Mouse (Mus musculus) heart, postnatal 0 days (tissue): ENCODE results near the gene Fgd6. TPM values are rescaled to one million over a fixed set of nuclear protein-coding genes. Genes with fewer than 3 reads are reported as not detected.

Experiments
- ATAC-seq: fragments of 200-750 bp; cut with Nextera tagmentation; 2 replicates; pipeline ENCODE4 v1.8.0; 2017; ENCODE audit warnings: low read depth, moderate number of reproducible peaks, moderate library complexity; ENCODE audit not compliant: insufficient read depth
- DNase-seq: peaks from one replicate; pipeline ENCODE4 v3.0.0-alpha.2; 2016; ENCODE audit warnings: low spot score
- H3K27ac ChIP-seq: fragments of 300-500 bp; sonication (generic); 2 replicates; pipeline ENCODE4 v1.5.1; 2014; ENCODE audit warnings: low read depth, mild to moderate bottlenecking
- H3K27me3 ChIP-seq: fragments of 300-500 bp; sonication (generic); 2 replicates; pipeline ENCODE4 v1.6.1; 2014; ENCODE audit warnings: low read length, mixed read lengths; ENCODE audit not compliant: control insufficient read depth, insufficient read depth
- H3K36me3 ChIP-seq: fragments of 300-500 bp; sonication (generic); replicated peaks from 2 replicates; pipeline ENCODE4 v1.6.1; 2014; ENCODE audit warnings: low read length, mixed read lengths; ENCODE audit not compliant: control insufficient read depth, insufficient read depth
- H3K4me1 ChIP-seq: fragments of 300-500 bp; sonication (generic); 2 replicates; pipeline ENCODE4 v1.6.1; 2014; ENCODE audit warnings: antibody characterized with exemption; ENCODE audit not compliant: control insufficient read depth, insufficient read depth
- H3K4me2 ChIP-seq: fragments of 300-500 bp; sonication (generic); 2 replicates; pipeline ENCODE4 v1.6.1; 2014; ENCODE audit warnings: low read depth, mild to moderate bottlenecking, low read length, moderate library complexity
- H3K4me3 ChIP-seq: fragments of 300-500 bp; sonication (generic); 2 replicates; pipeline ENCODE4 v1.5.1; 2014; ENCODE audit warnings: low read depth, low read length
- H3K9ac ChIP-seq: fragments of 300-500 bp; sonication (generic); replicated peaks from 2 replicates; pipeline ENCODE4 v1.6.1; 2014; ENCODE audit warnings: low read depth, low read length, mixed read lengths
- H3K9me3 ChIP-seq: fragments of 300-500 bp; sonication (generic); replicated peaks from 2 replicates; pipeline ENCODE4 v1.6.1; 2016; ENCODE audit warnings: low read length; ENCODE audit not compliant: control insufficient read depth
- CTCF ChIP-seq: IDR thresholded peaks from 2 replicates; pipeline ENCODE4 v1.5.1; 2016; ENCODE audit warnings: antibody characterized with exemption, control low read depth, low read depth
- EP300 ChIP-seq: IDR thresholded peaks from 2 replicates; pipeline ENCODE4 v1.6.1; 2016; ENCODE audit warnings: antibody characterized with exemption, low read depth
- WGBS: fragments of 180-500 bp; shearing (Covaris S2); extraction: QIAGEN DNeasy Blood & Tissue Kit; methylation state at CpG from one replicate; pipeline ENCODE4 v1.1.7; 2014; 5-methylcytosine and 5-hydroxymethylcytosine counted together
- polyA plus RNA-seq: library from polyadenylated mRNA; unstranded; fragments of >200 nt; fragmentation: Nextera tagmentation; extraction: Ambion mirVana; gene quantifications from 2 replicates; pipeline ENCODE4 v1.2.1, GENCODE M21; 2015
- total RNA-seq: library from RNA; depleted of rRNA; stranded (reverse); fragments of >200 nt; gene quantifications from 2 replicates; pipeline ENCODE4 v1.2.3, GENCODE M21; 2014; ENCODE audit warnings: low replicate concordance

Gene Fgd6
- total and polyA plus RNA-seq, 2 experiments from 2014 or later = 1.3 to 2.7 TPM

DNA sequence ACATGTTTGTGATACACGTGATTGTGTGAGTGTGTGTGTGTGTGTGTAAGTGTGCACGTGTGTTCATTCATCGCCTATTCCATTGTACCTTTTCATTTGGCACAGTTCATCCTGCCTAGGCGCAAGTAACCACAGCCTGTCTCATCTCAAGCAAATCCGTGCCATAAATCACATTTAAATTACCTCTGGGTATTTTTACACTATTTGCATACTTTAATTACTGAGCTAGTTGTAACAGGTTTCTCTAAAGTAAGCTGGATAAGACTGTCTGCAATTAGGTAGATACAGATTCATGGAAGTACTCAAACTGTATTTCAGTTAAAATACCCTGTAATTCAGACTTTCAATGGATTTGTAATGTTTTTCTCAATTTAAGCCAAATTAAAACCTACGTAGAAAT, 20.7 kb downstream of the Fgd6 start:
- no peaks in the 10 kb centered on the region for H3K9me3 ChIP-seq
- H3K27ac ChIP-seq = no peak overlapping the region
- H3K27me3 ChIP-seq = no peaks in the 10 kb centered on the region
- no peaks in the 10 kb centered on the region for H3K36me3 ChIP-seq
- no peak for TF ChIP-seq EP300
- no peak for TF ChIP-seq CTCF
- H3K9ac ChIP-seq = no peak overlapping the region
- WGBS = 89% methylated on average over 6 of the region's 6 CpGs
- H3K4me1 ChIP-seq = peaks cover 8% of the 10 kb centered on the region; the same call in 1 of the 2 replicates
- DNase-seq = no peak
- no peak for ATAC-seq
- no peak overlapping the region for H3K4me3 ChIP-seq
- H3K4me2 ChIP-seq = no peak overlapping the region

DNA sequence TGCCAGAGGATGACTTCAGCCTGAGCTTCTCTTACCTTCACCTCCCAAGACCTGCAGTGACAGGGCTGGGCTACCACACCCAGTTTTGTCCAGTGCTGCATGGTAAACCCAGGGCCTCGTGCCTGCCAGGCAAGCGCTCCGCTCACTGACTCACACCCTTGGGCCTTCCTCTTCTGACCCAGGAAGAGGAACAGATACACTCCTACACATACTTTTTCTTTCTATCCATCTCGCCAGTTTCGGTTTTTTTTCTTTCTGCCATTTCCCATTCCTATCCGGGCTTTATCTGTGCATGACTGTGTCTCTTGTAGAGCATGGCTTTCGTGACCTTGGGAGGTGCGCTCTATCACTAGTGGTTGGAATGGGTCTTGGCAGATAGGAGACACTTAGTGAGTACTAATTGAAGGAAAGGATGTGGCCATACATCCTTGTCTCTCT, 23.8 kb downstream of the Fgd6 start:
- no peak overlapping the region for H3K4me3 ChIP-seq
- TF ChIP-seq CTCF = no peak
- TF ChIP-seq EP300 = no peak
- H3K4me2 ChIP-seq = no peak overlapping the region
- H3K9ac ChIP-seq = no peak overlapping the region
- peaks cover 12% of the 10 kb centered on the region; the same call in 1 of the 2 replicates for H3K4me1 ChIP-seq
- no peak for ATAC-seq
- 63% methylated on average over 8 of the region's 8 CpGs for WGBS
- no peaks in the 10 kb centered on the region for H3K27me3 ChIP-seq
- no peaks in the 10 kb centered on the region for H3K36me3 ChIP-seq
- H3K9me3 ChIP-seq = no peaks in the 10 kb centered on the region
- DNase-seq = no peak
- H3K27ac ChIP-seq = no peak overlapping the region

DNA sequence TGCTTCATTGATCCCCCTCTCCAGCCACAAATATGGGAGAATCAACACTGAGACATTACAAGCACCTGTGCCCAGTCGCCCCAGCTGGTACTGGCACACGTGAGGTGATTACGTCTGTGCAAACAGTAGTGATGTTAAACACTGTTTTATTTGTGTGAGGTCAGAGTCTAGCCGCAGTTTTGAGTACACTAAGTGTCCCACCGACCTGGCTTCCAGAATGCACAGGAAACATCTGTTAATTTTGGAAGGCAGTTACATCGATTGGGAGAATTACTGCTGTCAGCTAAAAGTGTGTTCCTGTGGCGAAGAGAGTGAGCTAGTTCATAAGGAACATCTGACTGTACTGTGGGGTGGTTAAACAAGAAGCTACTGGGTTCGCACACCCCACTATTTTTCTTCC, 24.4 kb downstream of the Fgd6 start:
- no peak overlapping the region for H3K27ac ChIP-seq
- DNase-seq = peak; percentile 45

DNA sequence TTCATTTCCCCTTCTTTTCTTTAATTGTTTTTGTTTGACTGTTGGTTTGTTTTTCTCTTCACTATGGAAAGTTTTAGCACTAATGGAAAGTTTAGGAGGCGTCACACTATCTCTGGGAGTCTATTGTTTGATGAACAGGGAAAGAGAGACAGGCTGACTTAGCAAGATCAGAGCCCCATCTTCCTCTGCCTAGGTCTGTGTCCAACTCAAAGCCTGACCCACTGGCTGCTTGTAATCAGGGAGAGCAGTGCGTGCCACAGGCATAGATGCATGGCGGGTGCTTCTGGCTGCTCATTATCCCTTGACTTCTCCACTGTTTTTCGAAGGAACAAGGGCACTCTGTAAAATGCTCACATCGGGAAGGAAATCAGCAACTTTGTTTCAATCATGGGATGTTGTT, 26.6 kb downstream of the Fgd6 start:
- 65% methylated on average over 5 of the region's 5 CpGs for WGBS
- Histone ChIP-seq H3K4me2 (no peak overlapping the region), H3K27me3 (no peaks in the 10 kb centered on the region), H3K9ac (no peak overlapping the region), H3K36me3 (no peaks in the 10 kb centered on the region), H3K4me1 (peaks cover 21% of the 10 kb centered on the region), H3K4me3 (no peak overlapping the region), H3K27ac (no peak overlapping the region), H3K9me3 (no peaks in the 10 kb centered on the region)
- no peak for ATAC-seq
- TF ChIP-seq EP300 = no peak
- TF ChIP-seq CTCF = no peak
- DNase-seq = no peak

More for the DNA sequence above, 24.4 kb downstream of the Fgd6 start:
- WGBS = 66% methylated on average over 8 of the region's 8 CpGs
- no peak overlapping the region for H3K4me2 ChIP-seq
- no peak overlapping the region for H3K9ac ChIP-seq
- ATAC-seq = peak; percentile 51
- no peaks in the 10 kb centered on the region for H3K27me3 ChIP-seq
- H3K36me3 ChIP-seq = no peaks in the 10 kb centered on the region
- peaks cover 14% of the 10 kb centered on the region; the same call in 1 of the 2 replicates for H3K4me1 ChIP-seq
- TF ChIP-seq EP300 (no peak), CTCF (no peak)
- H3K9me3 ChIP-seq = no peaks in the 10 kb centered on the region
- no peak overlapping the region for H3K4me3 ChIP-seq

DNA sequence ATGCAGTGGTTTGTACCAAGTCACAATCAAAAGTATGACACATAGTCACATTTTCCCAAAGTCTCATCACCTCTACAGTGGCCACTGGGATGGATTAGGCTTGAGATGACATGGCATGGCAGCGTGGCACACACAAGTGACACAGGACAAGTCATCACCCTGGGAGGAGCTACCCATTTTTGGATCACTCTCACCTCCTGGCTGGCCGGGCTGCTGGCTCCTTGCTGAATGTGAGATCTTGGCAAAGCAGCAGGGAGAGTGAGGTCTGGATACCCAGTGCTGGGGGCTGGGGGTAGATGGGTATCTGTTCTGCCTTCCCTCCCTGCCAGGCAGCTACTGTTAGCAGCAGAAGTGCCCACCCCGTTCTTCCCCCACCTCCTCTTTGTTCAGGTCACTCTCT, 31.1 kb downstream of the Fgd6 start:
- no peak overlapping the region for H3K4me3 ChIP-seq
- no peak overlapping the region for H3K4me2 ChIP-seq
- H3K27me3 ChIP-seq = no peaks in the 10 kb centered on the region
- no peaks in the 10 kb centered on the region for H3K9me3 ChIP-seq
- no peaks in the 10 kb centered on the region for H3K36me3 ChIP-seq
- 47% methylated on average over 3 of the region's 3 CpGs for WGBS
- H3K4me1 ChIP-seq = peaks cover 14% of the 10 kb centered on the region
- H3K9ac ChIP-seq = no peak overlapping the region
- no peak overlapping the region for H3K27ac ChIP-seq
- ATAC-seq = no peak
- no peak for TF ChIP-seq EP300
- TF ChIP-seq CTCF = no peak
- DNase-seq = no peak

DNA sequence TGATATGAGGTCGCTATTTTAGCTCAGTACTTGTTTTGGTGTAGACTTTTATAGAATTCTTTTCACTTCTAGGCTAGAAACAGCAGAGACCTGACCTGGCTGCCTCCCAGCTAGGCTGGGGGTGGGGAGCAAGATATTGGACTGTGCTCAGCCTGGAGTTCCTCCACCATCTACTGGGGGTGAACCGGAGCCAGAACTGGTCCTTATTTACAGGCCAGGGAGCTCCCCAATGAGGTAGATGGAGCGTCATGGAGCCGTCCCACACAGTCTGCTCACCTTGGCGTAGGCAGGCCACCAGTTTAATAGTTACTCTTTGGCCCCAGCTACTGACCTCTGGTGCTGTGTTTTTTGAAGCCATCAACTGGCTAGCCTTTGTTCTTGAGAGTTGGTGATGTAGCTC, 32.9 kb downstream of the Fgd6 start:
- no peak for DNase-seq
- no peak overlapping the region for H3K4me2 ChIP-seq
- H3K36me3 ChIP-seq = no peaks in the 10 kb centered on the region
- no peaks in the 10 kb centered on the region for H3K9me3 ChIP-seq
- WGBS = 50% methylated on average over 5 of the region's 5 CpGs
- H3K27me3 ChIP-seq = no peaks in the 10 kb centered on the region
- peak overlapping the region; percentile 49; the same call in 1 of the 2 replicates for H3K27ac ChIP-seq
- TF ChIP-seq CTCF = no peak
- TF ChIP-seq EP300 = no peak
- H3K4me3 ChIP-seq = no peak overlapping the region
- H3K4me1 ChIP-seq = peaks cover 25% of the 10 kb centered on the region
- no peak overlapping the region for H3K9ac ChIP-seq
- no peak for ATAC-seq
